Mouse (Mus musculus): ENCODE data around the gene Pcolce.

Gene Pcolce

DNA sequence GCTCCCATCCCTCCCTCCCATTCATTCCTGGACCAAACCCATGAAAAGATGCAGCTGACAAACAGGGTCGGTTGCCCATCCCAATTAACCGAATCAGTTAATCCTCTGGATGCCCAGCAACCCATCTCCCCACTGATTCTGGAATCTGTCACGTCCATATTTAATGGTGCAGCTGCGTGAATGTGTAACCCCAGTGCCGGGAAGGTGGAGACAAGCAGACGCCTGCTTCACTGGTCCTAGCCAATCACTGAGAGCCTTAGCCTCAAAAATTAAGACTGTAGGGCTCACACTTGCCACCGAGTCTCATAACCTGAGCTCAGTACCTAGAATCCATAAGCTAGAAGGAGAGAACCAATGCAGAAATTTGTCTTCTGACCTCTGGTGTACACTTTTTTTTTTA is 17.7 kb downstream of the Pcolce start:
- no peak for DNase-seq (ENCODE audit: low spot score)

DNA sequence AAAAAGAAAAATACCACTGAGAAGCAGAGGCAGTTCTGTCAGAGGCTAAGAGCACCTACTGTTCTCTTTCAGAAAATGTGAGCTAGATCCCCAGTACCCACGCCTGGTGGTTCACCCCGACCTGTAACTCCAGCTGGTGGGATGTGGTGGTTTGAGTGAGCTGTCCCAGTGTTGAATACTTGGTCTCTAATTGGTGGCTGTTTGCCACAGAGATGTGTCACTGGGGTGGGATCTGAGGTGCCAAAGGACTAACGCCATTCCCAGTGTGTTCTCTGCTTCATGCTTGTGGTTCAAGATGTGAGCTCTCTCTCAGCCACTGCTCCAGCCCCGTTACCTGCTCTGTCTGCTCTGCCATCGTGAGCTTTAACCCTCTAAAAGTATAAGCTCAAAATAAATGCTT is 23.1 kb downstream of the Pcolce start:
- no peak for DNase-seq (ENCODE audit: low spot score)

DNA sequence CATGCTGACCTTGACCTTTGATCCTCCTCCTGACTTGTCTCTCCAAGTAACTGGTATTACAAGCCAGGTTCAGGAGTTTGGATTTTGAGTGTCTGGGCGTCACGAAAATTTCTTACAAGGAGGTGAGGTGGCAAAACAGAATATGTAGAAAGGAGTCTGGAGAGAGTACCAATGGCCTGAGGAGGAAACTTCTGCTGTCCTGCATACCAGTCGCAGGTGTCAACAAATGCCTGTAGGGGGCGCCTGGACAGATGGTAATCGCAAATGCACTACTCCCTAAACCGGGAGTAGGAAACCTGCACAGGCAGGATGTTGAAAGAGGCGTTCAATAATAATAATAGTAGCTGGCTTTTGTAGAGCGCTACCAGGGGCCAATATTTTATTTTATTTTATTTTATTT is 28.6 kb downstream of the Pcolce start:
- no peak for DNase-seq (ENCODE audit: low spot score)

DNA sequence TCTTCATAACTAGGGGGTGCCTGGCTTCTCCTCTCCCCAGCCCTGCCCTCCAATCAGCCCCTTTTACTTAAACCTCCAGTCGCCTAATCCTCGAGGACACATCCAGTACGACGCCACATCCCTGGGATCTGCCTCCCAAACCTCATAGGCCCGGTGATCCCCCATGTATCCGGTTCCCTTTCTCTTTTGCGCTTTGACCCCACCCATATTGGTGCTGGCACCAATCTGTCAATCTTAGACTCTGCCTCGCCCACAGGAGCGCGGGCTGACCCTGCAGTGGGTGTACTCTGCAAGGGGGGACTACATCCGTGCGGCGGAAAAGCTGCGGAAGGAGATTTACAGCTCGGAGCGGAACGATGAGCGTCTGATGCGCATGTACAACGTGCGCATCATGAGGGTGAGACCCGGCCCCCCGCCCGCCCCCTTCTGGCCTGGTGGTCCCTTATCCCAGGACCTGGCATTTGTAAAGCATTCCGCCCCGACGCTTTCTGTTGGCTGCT is 29.9 kb downstream of the Pcolce start:
- DNase-seq (ENCODE audit: low spot score) = no peak

DNA sequence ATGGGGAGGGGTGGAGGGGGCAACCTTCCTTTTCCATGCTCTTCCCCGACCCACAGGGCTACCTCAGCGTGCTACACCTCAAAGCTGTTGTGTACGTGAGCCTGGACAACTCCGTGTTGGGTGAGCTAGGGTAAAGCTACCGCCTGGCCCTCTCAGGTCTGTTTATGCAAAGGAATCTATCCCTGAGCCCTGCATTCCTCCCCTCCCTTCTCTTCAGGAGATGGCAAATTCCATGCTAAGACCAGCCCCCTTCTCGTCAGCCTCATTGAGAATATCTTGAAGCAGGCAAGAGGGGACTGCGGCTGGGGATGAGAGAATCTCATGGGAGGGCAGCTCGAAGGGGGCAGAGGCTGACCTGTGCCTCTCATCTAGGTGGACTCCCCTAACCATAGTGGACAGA is 30.9 kb downstream of the Pcolce start:
- DNase-seq (ENCODE audit: low spot score) = no peak

DNA sequence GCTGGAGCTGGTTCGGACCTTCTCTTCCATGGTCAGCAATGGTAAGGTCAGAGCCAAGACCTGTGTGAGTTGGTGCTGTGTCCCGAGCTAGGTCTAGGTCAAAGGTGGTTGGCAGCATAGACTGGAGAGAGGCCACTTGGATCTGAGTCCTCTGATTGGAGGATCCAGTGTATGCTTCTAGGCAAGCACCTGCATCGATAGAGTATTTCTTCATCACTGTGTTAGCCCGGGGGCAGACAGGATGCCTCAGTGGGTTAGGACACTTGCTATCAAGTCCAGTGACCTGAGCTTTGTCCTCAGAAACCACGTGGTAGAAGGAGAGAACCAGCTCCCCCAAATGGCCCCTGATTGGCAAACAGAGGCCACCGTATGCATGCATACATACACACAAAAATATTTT is 33.3 kb downstream of the Pcolce start:
- DNase-seq (ENCODE audit: low spot score) = no peak

DNA sequence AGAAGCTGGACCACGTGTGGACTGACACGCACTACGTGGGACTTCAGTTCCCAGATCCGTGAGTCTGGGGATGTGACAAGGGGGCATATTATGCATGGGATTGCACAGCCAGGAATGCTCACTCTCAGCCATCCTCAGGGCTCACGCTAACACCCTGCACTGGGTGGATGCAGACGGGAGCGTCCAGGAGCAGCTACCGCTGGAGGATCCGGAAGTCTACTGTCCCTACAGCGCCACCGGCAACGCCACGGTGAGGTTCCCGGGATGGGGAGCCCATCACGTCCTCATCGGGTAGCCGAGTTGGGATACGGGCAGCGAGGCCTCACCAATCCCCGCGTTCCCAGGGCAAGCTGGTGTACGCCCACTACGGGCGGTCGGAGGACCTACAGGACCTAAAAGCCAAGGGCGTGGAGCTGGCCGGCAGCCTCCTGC is 39.1 kb downstream of the Pcolce start:
- DNase-seq (ENCODE audit: low spot score) = no peak

DNA sequence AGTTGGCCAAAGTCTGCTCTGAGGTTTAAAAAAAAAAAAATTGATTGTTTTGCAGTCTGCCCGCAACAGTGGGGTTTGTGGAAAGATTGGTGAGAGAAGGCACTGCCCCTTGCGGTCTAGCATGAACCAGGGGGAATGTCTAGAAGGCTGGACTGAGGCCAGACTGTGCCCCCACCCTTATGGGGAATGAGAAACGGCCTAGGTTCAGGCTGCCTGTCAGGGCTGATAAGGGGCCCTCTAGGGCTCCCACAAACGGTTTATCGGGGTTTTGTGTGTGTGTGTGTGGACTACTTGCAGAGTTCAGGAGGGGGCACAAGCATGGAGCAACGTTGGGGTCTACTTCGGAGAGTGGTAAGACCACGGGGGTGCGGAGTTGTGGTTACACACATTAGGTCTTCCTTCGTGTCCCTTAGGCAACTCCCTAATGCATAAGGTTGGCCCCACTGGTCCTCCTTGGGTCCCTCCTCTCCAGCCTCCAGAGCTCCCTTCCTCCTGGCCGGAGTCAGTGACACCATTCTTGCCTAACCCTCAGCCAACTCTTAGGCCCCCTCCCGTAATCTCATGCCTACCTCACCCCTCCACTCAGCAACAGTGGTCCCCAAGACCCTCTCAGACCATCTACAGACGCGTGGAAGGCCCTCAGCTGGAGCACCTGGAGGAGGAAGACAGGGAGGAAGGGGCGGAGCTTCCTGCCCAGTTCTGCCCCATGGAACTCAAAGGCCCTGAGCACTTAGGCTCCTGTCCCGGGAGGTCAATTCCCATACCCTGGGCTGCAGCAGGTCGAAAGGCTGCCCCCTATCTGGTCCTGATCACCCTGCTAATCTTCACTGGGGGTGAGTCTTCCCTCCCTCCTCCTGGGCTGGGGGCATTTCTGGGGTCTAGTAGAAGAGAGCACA is 42.6 kb downstream of the Pcolce start:
- no peak for DNase-seq (ENCODE audit: low spot score)

DNA sequence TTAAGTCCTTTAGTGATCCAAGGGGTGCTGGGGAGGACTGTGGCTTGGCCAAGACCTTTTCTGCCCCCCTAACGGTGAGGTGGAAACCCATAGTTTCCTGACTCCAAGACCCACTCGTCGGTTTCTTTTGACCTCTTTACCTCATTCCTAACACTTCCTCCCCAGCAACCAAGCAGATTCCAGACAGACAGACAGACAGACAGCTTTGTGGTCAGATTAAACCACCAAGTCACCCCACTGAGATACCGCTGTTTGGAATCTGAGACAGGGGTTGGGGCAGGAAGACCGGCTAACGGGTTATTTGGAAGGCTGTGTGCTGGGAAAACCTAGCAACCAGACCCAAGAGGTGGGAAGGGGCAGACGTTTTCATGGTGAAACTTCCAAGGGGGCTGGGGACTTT is 43.4 kb downstream of the Pcolce start:
- no peak for DNase-seq (ENCODE audit: low spot score)

DNA sequence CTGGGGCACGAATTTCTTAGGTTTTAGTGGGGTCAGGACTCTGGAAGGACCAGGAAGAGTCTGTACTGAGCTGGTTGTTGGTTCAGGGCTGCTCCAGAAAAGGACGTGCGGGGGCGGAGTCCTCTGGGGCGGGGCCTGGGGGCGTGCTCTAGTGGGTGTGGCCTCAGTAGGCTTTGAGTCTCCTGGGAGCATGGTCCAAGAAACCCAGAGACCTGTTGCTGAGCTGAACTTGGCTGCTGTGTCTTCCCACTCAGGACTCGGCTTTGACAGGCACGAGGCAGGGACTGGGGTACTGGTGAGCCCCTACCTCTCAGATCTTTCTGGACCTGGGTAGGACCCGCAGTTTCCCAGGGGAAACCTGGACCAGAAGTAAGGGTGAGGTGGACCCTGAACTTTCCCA is 43.9 kb downstream of the Pcolce start, which contains the start of gene Tfr2:
TSS of gene Tfr2 (plus strand) at position 176 of the 400 bp plus-strand sequence.
- no peak for DNase-seq (ENCODE audit: low spot score)

DNA sequence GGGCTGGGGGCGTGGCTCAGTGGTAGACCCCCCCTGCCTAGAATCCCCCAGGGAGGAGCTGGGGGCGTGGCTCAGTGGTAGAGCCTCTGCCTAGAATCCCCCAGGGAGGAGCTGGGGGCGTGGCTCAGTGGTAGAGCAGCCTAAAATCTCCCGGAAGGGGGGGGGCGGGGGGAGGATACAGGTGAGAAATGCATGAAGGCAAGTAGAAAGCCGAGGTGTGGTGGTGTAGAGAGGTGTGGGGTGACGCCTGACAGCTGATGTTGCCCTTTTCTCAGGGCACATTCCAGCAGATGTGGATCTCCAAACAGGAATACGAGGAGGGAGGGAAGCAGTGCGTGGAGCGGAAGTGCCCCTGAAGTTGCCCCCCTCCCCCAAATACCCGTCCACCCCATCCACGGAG is 44.6 kb downstream of the Pcolce start:
- DNase-seq (ENCODE audit: low spot score) = no peak

DNA sequence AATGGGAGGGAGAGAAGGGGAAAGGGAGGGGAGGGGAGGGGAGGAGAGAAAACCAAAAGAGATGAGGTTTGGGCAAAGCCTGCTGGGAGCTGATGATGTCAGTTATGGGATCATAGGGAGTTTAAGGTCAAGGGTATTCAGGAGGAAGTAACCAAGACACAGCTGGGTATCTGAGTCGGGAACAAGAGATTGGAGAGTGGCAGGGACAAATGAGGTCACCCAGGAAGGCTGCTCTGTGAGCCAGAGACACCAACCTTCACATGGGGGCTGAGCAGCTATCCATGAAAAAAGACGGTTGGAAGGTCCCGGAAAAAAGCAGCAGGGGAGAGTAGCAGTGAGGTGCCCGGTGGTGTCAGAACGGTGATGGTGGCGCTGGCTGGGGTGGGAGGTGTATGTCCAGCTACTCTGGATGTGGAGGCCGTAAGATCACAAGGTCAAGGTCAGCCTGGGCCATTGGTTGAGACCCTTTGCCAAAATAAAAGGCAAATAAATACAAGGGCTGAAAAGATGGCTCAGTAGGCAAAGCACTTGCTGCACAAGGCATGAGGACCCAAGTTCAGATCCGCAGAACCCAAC is 45.3 kb downstream of the Pcolce start:
- no peak for DNase-seq (ENCODE audit: low spot score)

DNA sequence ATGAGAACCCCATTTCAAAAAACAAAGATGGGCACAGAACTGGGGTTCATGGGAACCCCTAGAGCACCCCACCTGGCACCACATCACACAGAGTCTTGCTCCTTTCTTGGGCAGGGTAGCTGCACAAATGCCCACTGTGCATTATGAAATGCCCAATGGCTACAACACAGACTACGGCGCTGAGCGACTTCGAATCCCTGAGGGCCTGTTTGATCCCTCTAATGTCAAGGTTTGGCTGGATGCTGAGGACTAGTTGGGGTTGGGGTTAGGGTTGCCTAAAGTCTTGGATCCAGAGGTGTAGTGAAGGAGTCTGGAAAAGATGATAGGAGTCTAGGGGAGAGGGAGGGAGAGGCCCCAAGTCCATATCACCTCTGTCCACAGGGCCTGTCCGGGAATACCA is 47.2 kb downstream of the Pcolce start:
- DNase-seq (ENCODE audit: low spot score) = no peak

DNA sequence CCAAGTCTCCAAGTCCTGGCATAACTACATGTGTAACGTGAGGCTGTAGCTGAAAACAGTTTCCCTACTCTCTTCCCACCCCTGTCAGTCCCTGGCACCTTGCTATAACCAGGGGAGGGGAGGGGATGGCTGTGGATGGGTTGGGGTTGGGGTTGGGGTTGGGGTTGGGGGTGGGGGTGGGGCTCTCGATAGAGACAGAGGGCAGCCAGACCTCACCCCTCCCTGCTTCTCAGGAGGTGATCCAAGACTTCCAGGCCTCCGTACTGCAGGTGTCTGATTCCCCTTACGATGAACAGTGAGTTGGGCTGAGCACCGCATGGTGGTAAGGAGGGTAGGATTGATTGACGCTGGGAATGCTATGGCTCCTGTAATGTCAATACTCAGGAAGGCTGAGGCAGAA is 47.8 kb downstream of the Pcolce start:
- DNase-seq (ENCODE audit: low spot score) = no peak

DNA sequence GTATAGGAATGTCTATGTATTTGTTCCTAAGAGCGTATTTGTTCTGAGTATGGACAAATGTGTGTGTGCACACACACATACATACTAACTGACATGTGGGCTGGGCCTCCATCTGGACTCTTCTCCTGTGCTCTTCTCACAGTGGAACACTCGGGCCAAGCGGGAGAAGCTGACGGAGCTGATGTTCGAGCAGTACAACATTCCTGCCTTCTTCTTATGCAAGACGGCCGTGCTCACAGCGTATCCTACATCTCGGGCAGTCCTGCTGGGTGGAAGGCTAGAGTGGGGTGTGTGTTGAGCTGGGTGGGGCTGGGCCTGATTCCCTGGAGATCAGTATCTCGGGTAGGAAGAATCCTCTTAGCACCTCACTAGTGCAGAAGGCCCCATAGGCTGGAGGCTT is 50.6 kb downstream of the Pcolce start:
- no peak for DNase-seq (ENCODE audit: low spot score)

DNA sequence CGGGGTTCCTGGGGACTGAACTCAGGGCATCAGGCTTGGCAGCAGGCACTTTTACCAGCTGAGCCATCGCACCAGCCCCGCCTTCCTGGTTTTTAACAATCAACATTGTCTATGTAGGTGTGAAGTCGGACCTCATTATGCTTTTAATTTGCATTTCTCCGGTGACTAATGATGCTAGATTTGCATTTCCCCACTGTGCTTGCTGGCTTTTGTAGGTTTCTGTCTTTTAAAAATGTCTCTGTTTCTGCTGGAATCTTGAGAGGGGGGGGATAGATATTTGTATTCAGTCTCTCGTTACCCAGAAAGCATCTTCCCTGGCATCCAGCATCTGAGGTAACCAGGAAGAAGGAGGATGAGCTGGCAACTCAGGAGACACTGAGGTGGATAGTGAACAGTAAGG is 52.0 kb downstream of the Pcolce start:
- DNase-seq (ENCODE audit: low spot score) = no peak
